Mouse (Mus musculus): ENCODE data around the gene Ank2.

The Ank2 gene

GRCm38 (mm10) chr3:127235271-127235670, 263.9 kb downstream of the Ank2 start:
- DNase-seq (ENCODE audit: low spot score in 2 of 2) = no peak

GRCm38 (mm10) chr3:127225799-127226730, 273.1 kb downstream of the Ank2 start:
- DNase-seq (ENCODE audit: low spot score in 2 of 2) = peak; percentile 26 to 43

GRCm38 (mm10) chr3:127225167-127225798, 273.9 kb downstream of the Ank2 start:
- no peak for DNase-seq (ENCODE audit: low spot score in 2 of 2)

- no peak for DNase-seq (ENCODE audit: low spot score in 2 of 2)
Observed at GRCm38 (mm10) chr3:127224315-127225166, 274.6 kb downstream of the Ank2 start.

GRCm38 (mm10) chr3:127222086-127222485, 277.1 kb downstream of the Ank2 start:
- no peak for DNase-seq (ENCODE audit: low spot score in 2 of 2)

- DNase-seq (ENCODE audit: low spot score in 2 of 2) = no peak
Observed at GRCm38 (mm10) chr3:127220859-127221258, 278.3 kb downstream of the Ank2 start.

GRCm38 (mm10) chr3:127213534-127213933, 285.6 kb downstream of the Ank2 start:
- DNase-seq (ENCODE audit: low spot score in 2 of 2) = no peak

GRCm38 (mm10) chr3:127211119-127211518, 288.0 kb downstream of the Ank2 start:
- DNase-seq (ENCODE audit: low spot score in 2 of 2) = no peak

GRCm38 (mm10) chr3:127210552-127210951, 288.6 kb downstream of the Ank2 start:
- DNase-seq (ENCODE audit: low spot score in 2 of 2) = no peak

- DNase-seq (ENCODE audit: low spot score in 2 of 2) = no peak
Observed at GRCm38 (mm10) chr3:127208871-127209270, 290.3 kb downstream of the Ank2 start.

GRCm38 (mm10) chr3:127205883-127206434, 293.2 kb downstream of the Ank2 start:
- DNase-seq (ENCODE audit: low spot score in 2 of 2) = no peak

- DNase-seq (ENCODE audit: low spot score in 2 of 2) = no peak
Observed at GRCm38 (mm10) chr3:127202484-127203115, 296.6 kb downstream of the Ank2 start.

GRCm38 (mm10) chr3:127200789-127201188, 298.4 kb downstream of the Ank2 start:
- no peak for DNase-seq (ENCODE audit: low spot score in 2 of 2)

- no peak for DNase-seq (ENCODE audit: low spot score in 2 of 2)
Observed at GRCm38 (mm10) chr3:127199112-127199665, 300.0 kb downstream of the Ank2 start.

- no peak for DNase-seq (ENCODE audit: low spot score in 2 of 2)
Observed at GRCm38 (mm10) chr3:127198656-127199055, 300.5 kb downstream of the Ank2 start.

- DNase-seq (ENCODE audit: low spot score in 2 of 2) = no peak
Observed at GRCm38 (mm10) chr3:127188789-127189128, 310.4 kb downstream of the Ank2 start.

- no peak for DNase-seq (ENCODE audit: low spot score in 2 of 2)
Observed at GRCm38 (mm10) chr3:127188086-127188788, 310.9 kb downstream of the Ank2 start.

- DNase-seq (ENCODE audit: low spot score in 2 of 2) = no peak
Observed at GRCm38 (mm10) chr3:127187081-127187480, 312.1 kb downstream of the Ank2 start.

- DNase-seq (ENCODE audit: low spot score in 2 of 2) = no peak
Observed at GRCm38 (mm10) chr3:127186239-127186638, 312.9 kb downstream of the Ank2 start.

- DNase-seq (ENCODE audit: low spot score in 2 of 2) = peak in 1 of 2 experiments; percentile 3
Observed at GRCm38 (mm10) chr3:127183998-127184753, 315.0 kb downstream of the Ank2 start.

Measured in urinary bladder, postnatal 36 days (tissue).